Mouse (Mus musculus) central nervous system, embryonic 14 days (tissue): Measurements from ENCODE around the gene Tbc1d8. TPM values are rescaled to one million over a fixed set of nuclear protein-coding genes. Genes with fewer than 3 reads are reported as not detected.

Experiments used
- polyA plus RNA-seq: library from polyadenylated mRNA; depleted of rRNA; stranded (reverse); fragments of >200 nt; gene quantifications from 2 replicates; pipeline ENCODE4 v1.2.3, GENCODE M21; 2012; rRNA removed

Tbc1d8 gene
- polyA plus RNA-seq: 12.6 and 14.3 TPM in 2 replicates

DNA sequence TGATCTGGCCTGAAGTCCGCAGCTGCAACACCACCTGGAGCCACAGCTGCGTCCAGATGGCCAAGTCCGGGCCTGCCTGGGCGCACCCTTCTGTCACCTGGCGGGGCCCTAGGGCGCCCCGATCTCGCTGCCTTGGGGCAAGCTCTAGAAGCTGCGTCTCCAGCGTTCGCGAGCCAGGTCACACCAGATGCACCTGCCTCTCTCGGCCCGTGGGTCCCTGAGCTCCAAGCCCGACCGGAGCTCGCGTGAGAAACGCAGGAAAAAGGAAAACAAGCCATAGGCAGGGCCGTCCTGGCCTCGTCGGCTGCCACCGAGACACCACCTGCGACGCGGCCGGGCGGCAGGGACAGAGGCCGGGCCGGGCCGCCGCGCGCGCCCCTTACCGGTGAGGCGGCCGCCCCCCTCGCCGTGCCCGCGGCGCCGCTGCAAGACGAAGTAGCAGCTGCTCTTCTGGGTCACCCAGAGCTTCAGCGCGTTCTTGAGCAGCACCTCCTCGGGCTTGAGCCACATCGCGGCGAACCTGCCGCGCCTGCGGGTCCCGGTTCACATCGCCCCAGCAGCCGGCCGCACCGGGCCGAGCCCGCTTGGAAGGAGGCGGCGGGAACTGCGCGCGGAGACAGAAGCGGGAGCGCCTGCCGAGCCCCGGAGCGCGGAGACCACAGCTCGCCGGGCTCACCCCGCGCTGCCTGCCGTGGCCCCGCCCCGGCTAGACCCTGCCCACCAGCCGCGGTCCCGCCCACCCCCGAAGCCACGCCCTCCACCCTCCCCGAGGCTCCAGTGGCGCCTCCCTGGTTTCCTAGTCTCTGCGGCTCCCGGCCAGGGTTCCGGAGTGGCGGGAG, at the start of gene Tbc1d8:
TSS of gene Tbc1d8 (minus strand) at position 699 of the 839 bp plus-strand sequence.

DNA sequence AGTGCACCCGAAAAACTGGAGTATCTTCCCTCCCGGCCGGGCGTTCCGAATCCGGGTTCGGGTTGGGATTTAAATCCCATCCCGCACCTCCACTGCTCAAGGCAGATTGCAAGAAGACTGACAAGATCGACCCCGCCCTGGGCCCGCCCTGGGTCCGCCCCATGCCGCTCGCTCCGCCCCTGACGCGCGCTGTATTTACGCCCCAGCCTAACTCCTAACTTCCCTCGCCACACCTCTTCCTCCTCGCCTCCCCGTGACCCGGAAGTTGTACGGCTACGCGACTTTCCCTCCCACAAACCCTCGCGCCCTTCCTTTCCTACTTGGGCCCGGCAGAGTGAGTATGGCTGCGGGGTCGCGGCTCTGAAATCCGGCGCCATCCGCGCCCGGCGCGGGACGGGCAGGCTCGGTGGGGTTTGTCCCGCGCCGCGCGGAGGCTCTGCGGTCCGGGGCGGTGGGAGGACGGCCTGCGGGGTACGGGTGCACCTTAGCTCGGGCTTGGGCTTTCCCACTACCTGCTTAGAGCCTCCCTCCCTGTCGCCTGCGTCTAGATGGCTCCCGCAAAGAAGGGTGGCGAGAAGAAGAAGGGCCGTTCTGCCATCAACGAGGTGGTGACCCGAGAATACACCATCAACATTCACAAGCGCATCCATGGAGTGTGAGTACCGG, 110.8 kb downstream of the Tbc1d8 start, which contains the start of gene Rpl31:
TSS of gene Rpl31 (plus strand) at position 242 of the 666 bp plus-strand sequence.

Other genes starting within 250 kb of the Tbc1d8 start
- 1,800 and 1,946 TPM in 2 replicates for gene Rpl31, start 110.9 kb downstream of the Tbc1d8 start, polyA plus RNA-seq
- 20.1 and 22.6 TPM in 2 replicates for gene Cnot11, start 56.2 kb upstream of the Tbc1d8 start, polyA plus RNA-seq
- gene Rnf149, start 98.7 kb upstream of the Tbc1d8 start, polyA plus RNA-seq: 21.1 and 24.1 TPM in 2 replicates
- gene Creg2, start 172.7 kb upstream of the Tbc1d8 start, polyA plus RNA-seq: 1.8 and 2.4 TPM in 2 replicates
- 0.25 and 0.75 TPM in 2 replicates for gene Rfx8, start 242.2 kb upstream of the Tbc1d8 start, polyA plus RNA-seq